In the genomic region with DNA sequence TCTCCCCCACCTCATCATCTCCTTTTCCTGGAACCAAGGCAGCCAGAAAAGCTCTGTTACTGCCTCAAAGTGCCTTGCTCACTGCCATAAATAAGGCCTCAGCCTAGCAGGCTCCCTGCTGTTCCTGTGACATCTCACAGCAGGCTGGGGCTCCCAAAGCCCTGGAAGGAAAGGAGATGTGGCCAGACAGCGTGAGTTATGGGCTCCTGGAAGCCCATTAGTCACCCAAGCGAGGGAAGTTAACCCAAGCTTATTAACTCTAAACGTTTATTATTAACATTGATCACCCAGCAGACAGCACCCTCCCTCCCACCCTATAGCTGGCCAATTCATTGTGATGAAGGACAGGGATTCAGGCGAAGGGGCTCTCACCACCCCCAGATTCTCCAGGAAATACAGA, we compare ENCODE assay signal across 11 mouse cellular contexts. TPM values are rescaled to one million over a fixed set of nuclear protein-coding genes. Genes with fewer than 3 reads are reported as not detected.
DNase-seq lines count a peak whose midpoint lies in the region; ATAC-seq lines count a peak whose summit lies in the region.
"Had no signal": no experiment of that assay in that cellular context is flagged by ENCODE, and none has a peak within 500 bp of the region (broad histone marks: within the 10 kb centered on the region; RNA-seq: fewer than 3 reads in every experiment).

No protein-coding gene starts in this region.

- H3K9ac ChIP-seq in stomach, embryonic 16.5 days (ENCODE audit: low read length): no peak overlapping the region
- H3K9ac ChIP-seq in heart, embryonic 11.5 days (ENCODE audit: low read depth, low read length): no peak overlapping the region

- H3K4me2 ChIP-seq in stomach, embryonic 16.5 days (ENCODE audit: low read depth, low read length): no peak overlapping the region
- no peak overlapping the region for H3K4me2 ChIP-seq in heart, embryonic 11.5 days

- intact Hi-C loops in heart, postnatal 36 days (cut with DNase I): no loop called here

- WGBS in stomach, embryonic 16.5 days: 16% methylated on average over 4 of the region's 4 CpGs
- 20% methylated on average over 4 of the region's 4 CpGs for WGBS in heart, embryonic 11.5 days (ENCODE audit: insufficient replicate concordance)

- H3K27me3 ChIP-seq in stomach, embryonic 16.5 days (ENCODE audit: control insufficient read depth, insufficient read depth, low read length): no peaks in the 10 kb centered on the region
- H3K27me3 ChIP-seq in heart, embryonic 11.5 days (ENCODE audit: control insufficient read depth, insufficient read depth, low read length): no peaks in the 10 kb centered on the region

- DNase-seq in heart, adult 11 months: peak; percentile 67
- no peak for DNase-seq in heart, postnatal 36 days
- peak; percentile 18 for DNase-seq in retina, embryonic 14.5 days (ENCODE audit: low spot score)
- DNase-seq in retina, postnatal 1 day: no peak
- DNase-seq in kidney, postnatal 25 days: peak; percentile 23 to 48
- no peak for DNase-seq in thymus, postnatal 4 days
- DNase-seq: gastrocnemius, adult 2 months; thymus, postnatal 14 days had no signal

- H3K9me3 ChIP-seq in stomach, embryonic 16.5 days (replicated peaks; ENCODE audit: control insufficient read depth, low read length): no peaks in the 10 kb centered on the region
- no peaks in the 10 kb centered on the region for H3K9me3 ChIP-seq in heart, embryonic 11.5 days (replicated peaks; ENCODE audit: control insufficient read depth, low read length)

- H3K4me1 ChIP-seq in stomach, embryonic 16.5 days (ENCODE audit: control insufficient read depth, insufficient read depth, low read length): peaks cover 8% of the 10 kb centered on the region
- H3K4me1 ChIP-seq in heart, embryonic 11.5 days (ENCODE audit: control insufficient read depth, insufficient read depth, low read length): 0 out of 2 replicates have a peak, but pooled peaks cover 3% of the 10 kb centered on the region

- H3K4me3 ChIP-seq in stomach, embryonic 16.5 days (replicated peaks; ENCODE audit: low read length): no peak overlapping the region
- H3K4me3 ChIP-seq in heart, embryonic 11.5 days (ENCODE audit: low read depth, low read length): no peak overlapping the region
- H3K4me3 ChIP-seq: gastrocnemius, adult 2 months had no signal

- ATAC-seq in stomach, embryonic 16.5 days (ENCODE audit: insufficient read depth, low FRiP score): peak; percentile 49; the same call in 1 of the 2 replicates
- ATAC-seq in heart, embryonic 11.5 days (replicated peaks; ENCODE audit: insufficient number of reproducible peaks, low FRiP score, low TSS enrichment): no peak

- H3K27ac ChIP-seq in stomach, embryonic 16.5 days (ENCODE audit: low read length): peak overlapping the region; percentile 8; the same call in 1 of the 2 replicates
- no peak overlapping the region for H3K27ac ChIP-seq in heart, embryonic 11.5 days (ENCODE audit: low read depth, low read length)
- H3K27ac ChIP-seq: gastrocnemius, adult 2 months; macrophage had no signal

- H3K36me3 ChIP-seq in stomach, embryonic 16.5 days (ENCODE audit: control insufficient read depth, insufficient read depth, low read length): no peaks in the 10 kb centered on the region
- no peaks in the 10 kb centered on the region for H3K36me3 ChIP-seq in heart, embryonic 11.5 days (ENCODE audit: control insufficient read depth, insufficient read depth, low read length)

RNA-seq across cellular contexts. Expression of a gene that starts 15.2 kb away (rescaled TPM):
- total RNA-seq in heart, postnatal 36 days (2021): 10 to 100 TPM; 19.6 to 29.9 TPM
- 8.1 and 8.2 TPM in 2 replicates for polyA plus RNA-seq in stomach, embryonic 16.5 days (2015; fragmentation: Nextera tagmentation; extraction: Ambion mirVana)
- 9.1 and 10.2 TPM in 2 replicates for polyA plus RNA-seq in heart, embryonic 11.5 days (2014; fragmentation: Nextera tagmentation; extraction: Ambion mirVana)
- polyA plus RNA-seq: macrophage had no signal

Comparison
In these comparisons a context has a peak if more than half of its experiments do, and no peak if none do; other contexts are left out.
1. DNase-seq: peak in heart, adult 11 months (single experiment), retina, embryonic 14.5 days (single experiment) and kidney, postnatal 25 days (2 of 2); none in heart, postnatal 36 days (0 of 2), retina, postnatal 1 day (single experiment) and thymus, postnatal 4 days (single experiment).